Mouse (Mus musculus): ENCODE results near the gene Cacna1d.

DNA sequence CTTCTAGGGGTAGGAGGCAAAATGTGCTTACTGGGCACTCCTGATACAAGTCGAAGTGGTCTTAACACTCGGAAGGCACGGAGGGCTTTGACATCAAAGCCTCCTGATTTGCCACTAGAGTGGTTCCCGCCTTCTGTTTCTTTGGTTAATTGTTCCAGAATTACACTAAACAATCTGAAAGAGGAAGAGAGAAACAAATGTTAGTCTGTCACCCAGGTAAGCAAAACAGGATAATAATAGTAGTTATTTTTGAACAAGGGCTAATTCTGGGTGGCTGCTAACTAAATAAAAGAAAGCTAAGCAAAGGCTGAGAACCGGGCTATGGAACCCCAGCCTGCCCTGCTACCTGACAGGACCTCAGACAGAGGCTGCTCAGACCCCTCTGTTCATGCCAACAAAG, 307.2 kb downstream of the Cacna1d start:
- TF ChIP-seq USF1 (IDR thresholded peaks at IDR 0.05; ENCODE audit: low read depth) (no peak), CTCF (IDR thresholded peaks at IDR 0.05; ENCODE audit: control insufficient read depth, insufficient read depth, insufficient read length) (no peak)
